Mouse (Mus musculus) A20 (cell line): ENCODE measurements around the gene Wdr18.

ENCODE experiments used
- DNase-seq: peaks from one replicate; pipeline ENCODE4 v3.0.0-alpha.2; 2011; ENCODE audit warnings: low read depth, low spot score

The Wdr18 gene

DNA sequence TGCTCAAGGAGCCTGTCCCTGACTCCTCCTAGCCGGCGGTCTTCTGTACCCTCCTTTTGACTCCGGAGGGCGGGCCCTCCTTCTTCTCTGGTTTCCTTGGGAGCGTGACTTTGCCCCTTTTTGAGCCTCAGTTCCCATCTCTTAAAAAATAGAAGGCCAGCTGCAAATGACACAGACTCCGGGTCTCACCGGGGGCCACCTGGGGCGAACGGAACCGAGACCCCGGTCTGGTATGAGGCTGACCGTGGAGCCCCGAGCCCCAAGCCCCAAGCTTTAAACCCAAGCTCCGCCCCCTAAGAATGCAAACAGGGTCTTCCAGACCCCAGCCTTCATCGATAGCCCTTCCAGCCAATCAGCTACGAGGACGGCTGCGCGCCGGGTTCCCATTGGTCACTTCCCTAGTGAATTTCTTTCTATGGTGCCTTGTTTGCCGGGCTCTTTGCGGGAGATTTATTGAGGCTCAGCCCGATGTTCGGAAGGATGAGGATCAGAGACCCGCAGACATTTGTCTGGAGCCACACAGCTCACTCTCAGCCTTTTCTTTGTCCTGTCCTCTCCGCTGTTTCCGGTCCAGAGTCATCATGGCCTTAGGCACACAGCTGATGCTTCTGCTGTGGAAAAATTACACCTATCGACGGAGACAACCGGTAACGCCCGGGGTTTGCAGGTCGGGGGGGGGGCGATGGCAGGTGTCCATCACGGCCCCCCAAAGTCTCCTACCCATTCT, 37.2 kb downstream of the Wdr18 start:
- peak; percentile 85 for DNase-seq

- no peak for DNase-seq
Observed at GRCm38 (mm10) chr10:79997819-79998218, 37.9 kb downstream of the Wdr18 start.

GRCm38 (mm10) chr10:80001945-80002344, 42.0 kb downstream of the Wdr18 start:
- DNase-seq: no peak

DNA sequence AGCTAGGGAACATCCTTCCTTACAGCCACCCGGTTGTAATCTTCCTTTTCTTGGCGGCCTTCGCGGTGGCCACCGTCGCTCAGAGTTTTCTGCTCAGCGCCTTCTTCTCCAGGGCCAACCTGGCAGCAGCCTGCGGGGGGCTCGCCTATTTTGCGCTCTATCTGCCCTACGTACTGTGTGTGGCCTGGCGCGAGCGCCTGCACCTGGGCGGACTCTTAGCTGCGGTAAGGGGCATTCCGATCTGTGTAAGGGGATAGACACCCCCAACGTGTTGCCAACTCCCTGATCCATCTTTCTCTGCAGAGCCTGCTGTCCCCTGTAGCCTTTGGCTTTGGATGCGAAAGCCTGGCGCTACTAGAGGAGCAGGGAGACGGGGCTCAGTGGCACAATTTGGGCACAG, 42.9 kb downstream of the Wdr18 start:
- no peak for DNase-seq

DNA sequence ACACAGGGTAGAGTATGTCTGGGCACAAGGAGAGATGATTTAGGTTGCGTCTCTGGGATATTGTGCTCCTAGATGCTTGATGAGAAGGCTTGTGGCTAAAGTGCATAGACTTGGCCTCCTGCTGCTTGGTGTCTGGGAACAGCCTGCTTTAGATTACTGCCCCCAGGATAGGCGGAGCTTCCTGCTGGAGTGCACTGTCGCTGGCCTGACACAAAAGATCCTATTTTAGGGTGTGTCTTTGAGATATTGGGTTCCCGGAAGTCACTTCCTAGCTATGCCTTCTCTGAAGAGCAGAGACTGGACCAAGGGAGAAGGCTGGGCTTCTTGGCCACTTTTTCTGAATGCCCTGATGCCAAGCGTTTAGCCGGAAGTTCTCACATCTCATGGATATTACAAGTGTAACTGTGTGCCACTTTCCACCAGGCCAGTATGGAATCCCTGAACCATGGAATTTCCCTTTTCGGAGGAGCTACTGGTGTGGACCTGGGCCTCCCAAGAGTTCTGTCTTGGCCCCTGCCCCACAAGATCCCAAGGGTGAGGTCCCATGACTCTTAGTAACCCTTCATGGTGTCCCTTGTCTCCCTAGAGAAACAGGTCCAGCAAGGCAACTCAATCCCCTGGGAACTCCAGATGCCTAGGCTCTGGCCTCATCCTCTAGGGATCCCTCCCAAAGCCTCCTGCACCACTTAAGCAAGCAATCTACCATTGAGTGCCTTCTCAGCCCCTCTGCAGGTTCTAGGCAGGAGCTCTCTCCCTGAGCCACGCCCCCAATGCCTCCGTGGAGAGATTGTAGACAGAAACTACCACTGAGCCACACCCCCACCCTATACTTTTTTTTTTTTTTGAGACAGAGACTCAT, 43.7 kb downstream of the Wdr18 start:
- DNase-seq: no peak

GRCm38 (mm10) chr10:80004233-80004705, 44.3 kb downstream of the Wdr18 start:
- no peak for DNase-seq

GRCm38 (mm10) chr10:80011740-80012139, 51.8 kb downstream of the Wdr18 start:
- DNase-seq: no peak

DNA sequence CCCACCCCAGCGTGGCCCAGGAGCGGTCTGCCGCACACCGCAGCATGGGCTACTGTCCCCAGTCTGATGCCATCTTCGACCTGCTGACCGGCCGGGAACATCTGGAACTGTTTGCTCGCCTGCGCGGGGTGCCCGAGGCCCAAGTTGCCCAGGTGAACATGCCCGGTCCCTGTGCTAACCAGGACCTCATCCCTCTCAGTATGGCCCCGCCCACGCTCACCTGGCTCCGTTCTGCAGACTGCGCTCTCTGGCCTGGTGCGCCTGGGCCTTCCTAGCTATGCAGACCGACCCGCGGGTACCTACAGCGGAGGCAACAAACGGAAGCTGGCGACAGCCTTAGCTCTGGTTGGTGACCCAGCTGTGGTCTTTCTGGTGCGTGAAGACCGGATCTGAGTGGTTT, 53.7 kb downstream of the Wdr18 start:
- DNase-seq: no peak

GRCm38 (mm10) chr10:80014484-80015290, 54.7 kb downstream of the Wdr18 start:
- no peak for DNase-seq

- DNase-seq: no peak
Observed at GRCm38 (mm10) chr10:80015583-80015982, 55.6 kb downstream of the Wdr18 start.

DNA sequence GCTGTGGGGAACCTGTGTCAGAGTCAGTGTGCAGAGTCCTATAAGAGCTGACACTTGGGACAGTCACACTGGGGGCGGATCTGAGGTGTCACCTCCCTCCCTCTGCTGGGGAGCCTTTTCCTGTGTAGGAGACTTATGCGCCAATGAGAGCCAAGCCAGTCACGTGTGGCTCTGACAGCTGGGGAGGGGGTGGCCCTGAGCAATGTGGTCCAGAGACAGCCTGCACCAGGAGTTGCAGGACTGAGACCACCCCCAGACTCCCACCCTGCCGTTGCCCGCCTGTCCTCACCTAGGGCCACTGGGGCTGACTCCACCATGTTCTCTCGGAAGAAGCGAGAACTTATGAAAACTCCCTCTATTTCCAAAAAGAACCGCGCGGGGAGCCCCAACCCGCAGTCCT, 56.6 kb downstream of the Wdr18 start, which contains the start of gene Arhgap45:
Arhgap45 (plus strand) TSS at position 143 of the 400 bp plus-strand sequence.
- peak; percentile 92 for DNase-seq

- no peak for DNase-seq
Observed at GRCm38 (mm10) chr10:80016931-80017330, 57.0 kb downstream of the Wdr18 start.

GRCm38 (mm10) chr10:80017361-80017760, 57.4 kb downstream of the Wdr18 start:
- DNase-seq: peak; percentile 93

DNA sequence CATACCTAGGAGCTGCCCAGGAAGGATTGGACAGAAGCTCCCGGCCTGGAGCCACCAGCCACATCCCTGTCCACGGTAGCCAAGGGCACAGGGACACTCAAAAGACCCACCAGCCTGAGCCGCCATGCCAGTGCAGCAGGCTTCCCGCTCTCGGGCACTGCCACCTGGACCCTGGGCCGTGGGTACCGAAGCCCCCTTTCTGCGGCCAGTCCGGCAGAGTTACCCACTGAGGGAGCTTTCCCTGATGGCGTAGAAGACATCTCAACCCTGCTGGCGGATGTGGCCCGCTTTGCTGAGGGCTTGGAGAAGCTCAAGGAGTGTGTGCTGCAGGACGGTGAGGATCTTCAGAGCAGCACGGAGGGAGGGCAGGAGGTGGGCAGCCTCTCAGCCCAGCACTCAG, 57.8 kb downstream of the Wdr18 start:
- no peak for DNase-seq

DNA sequence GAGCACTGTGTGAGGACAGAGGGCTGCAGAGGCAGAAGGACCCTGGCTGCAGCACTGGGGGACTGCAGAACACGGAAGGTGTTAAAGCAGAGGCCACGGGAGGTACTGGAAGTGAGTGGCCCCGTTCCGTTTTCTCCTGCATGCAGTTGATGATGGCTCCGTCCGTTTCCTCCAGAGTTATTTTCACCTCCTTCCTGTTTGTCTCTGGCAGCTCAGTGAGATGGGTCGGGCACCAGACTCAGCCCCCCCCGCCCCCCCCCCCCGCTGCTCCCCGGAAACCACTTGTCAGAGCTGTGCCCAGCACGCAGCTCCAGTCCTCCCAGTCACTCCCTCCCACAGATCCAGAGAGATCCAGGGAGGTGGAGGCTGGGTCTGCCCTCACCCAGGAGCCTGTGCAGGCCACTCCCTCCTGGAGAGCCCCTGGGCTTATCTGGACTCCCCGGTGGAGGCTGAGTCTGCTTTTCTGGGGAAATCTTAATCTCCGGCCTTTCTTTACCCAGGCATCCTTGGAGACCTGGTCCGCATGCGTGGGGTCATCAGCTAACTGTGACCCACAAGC, 58.9 kb downstream of the Wdr18 start:
- no peak for DNase-seq

DNA sequence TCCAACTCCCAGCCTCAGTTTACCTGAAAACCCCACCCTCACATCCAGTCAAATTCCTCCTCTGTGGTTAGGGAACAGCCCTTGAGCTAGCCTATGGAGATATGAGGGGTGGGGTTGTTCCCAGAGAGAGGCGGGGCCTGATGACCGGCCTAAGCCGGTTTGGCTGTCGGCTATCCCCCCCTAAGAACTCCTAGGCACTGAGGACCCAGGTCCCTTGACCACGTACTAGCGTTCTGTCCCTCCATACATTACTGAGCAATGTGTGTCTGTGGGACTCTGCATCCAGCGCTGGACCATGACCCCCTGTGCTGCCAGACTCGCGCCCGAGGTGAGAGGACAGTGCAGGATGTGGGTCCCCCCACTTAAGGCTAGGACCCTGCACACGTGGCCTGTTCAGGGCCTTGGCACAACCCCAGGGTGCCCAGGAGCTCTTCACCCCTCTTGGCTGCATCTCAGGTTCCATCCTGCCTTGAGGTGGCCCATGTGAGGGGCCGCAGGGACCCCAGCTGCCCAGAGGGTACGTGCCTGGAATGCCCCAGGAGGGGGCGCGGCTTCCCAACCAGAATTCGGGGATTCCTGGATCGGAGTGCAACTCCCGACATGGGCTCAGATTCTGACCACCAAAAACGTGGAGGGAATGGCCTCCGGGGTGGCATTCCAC, 59.6 kb downstream of the Wdr18 start:
- no peak for DNase-seq
